Mouse (Mus musculus): ENCODE data around the gene Rala. TPM values are rescaled to one million over a fixed set of nuclear protein-coding genes. Genes with fewer than 3 reads are reported as not detected.

Rala gene
- polyA plus RNA-seq, 1 experiment from 2014 or later, result 110 TPM

- Histone ChIP-seq H3K9me3 (no peaks in the 10 kb centered on the region), H3K4me3 (no peak overlapping the region), H3K4me2 (no peak overlapping the region), H3K36me3 (no peaks in the 10 kb centered on the region), H3K27ac (no peak overlapping the region), H3K4me1 (no peaks in the 10 kb centered on the region), H3K27me3 (no peaks in the 10 kb centered on the region), H3K9ac (no peak overlapping the region)
- WGBS, result 73% methylated on average over 2 of the region's 2 CpGs
- ATAC-seq (ENCODE audit: borderline replicate concordance, extremely low read depth, low FRiP score, low TSS enrichment), result no peak
Observed at GRCm38 (mm10) chr13:17866741-17867140, 77.3 kb downstream of the Rala start.

DNA sequence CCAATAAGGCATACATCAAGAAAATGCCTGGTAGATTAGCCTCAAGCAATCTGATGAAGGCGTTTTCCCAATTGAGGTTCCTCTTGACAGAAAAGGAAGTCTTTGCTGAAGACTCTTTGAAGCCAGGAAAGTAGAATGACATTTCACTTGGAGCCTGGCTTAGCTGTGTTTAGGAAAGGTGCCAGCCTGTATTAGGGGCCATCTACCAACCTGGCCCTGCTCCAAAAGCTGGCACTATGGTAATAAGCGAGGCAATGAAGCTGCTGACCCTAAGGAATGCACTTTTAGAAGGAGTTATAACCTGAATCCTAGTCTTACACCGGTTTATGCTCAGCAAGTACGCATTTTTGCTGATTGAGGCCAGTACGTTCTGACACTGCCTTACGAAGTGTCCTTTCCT, 83.5 kb downstream of the Rala start:
- WGBS, result 81% methylated on average over 6 of the region's 6 CpGs
- Histone ChIP-seq H3K4me2 (no peak overlapping the region), H3K9ac (no peak overlapping the region), H3K9me3 (no peaks in the 10 kb centered on the region), H3K27me3 (no peaks in the 10 kb centered on the region), H3K36me3 (no peaks in the 10 kb centered on the region), H3K4me3 (no peak overlapping the region), H3K27ac (no peak overlapping the region), H3K4me1 (no peaks in the 10 kb centered on the region)
- no peak for ATAC-seq (ENCODE audit: borderline replicate concordance, extremely low read depth, low FRiP score, low TSS enrichment)

DNA sequence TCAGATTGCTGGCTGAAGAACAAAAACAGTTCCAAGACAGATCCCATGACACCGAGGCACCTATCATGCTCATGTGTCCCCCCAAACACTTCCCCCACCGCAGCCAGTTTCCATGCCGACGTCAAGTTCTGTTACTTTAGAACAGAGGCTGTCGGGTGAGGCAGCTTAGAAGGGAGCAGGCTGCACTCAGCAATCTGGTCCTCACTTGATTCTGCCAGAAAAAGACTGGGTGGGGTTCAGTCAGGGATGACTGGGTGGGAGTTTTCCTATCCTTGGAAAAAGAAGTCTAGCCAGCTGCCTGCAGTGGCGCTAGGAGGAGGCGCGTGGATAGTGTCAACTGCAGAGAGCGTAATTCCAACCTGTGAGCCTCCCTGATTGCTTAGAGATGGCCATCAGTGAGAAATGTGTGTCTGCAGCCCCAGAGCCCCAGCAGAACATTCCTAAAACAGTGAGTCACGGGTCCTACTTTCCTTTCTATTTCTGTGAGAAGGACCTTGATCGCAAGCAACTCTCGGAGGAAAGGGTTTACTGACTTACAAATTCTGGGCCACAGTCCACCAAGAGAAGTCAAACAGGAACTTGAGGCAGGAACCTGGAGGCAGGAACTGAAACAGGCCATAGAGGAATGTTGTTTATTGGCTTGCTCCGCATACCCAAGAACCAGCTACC, 84.5 kb downstream of the Rala start:
- no peaks in the 10 kb centered on the region for H3K27me3 ChIP-seq
- H3K36me3 ChIP-seq, result no peaks in the 10 kb centered on the region
- 72% methylated on average over 13 of the region's 13 CpGs for WGBS
- no peak overlapping the region for H3K27ac ChIP-seq
- no peaks in the 10 kb centered on the region for H3K9me3 ChIP-seq
- H3K4me1 ChIP-seq, result no peaks in the 10 kb centered on the region
- ATAC-seq (ENCODE audit: borderline replicate concordance, extremely low read depth, low FRiP score, low TSS enrichment), result no peak
- H3K4me2 ChIP-seq, result no peak overlapping the region
- no peak overlapping the region for H3K4me3 ChIP-seq
- H3K9ac ChIP-seq, result no peak overlapping the region

DNA sequence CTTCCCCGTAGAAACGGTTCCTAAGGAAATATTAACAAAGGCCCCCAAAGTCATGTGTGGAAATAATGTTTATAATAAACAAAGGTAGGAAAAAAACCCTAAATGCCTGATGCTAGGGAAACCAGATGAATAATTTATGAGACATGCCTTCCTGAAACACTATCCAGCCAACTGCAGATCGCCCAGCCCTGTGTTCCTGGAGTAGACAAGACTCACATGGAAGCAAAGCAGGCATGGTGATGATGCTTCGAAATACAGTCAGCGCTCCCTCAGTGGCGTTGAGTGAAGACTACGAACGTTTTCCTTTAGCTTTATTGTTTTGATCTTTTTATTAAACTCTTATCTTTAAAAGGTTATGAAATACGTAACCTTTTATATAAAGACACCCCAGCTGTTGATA, 87.0 kb downstream of the Rala start:
- no peak overlapping the region for H3K4me2 ChIP-seq
- H3K9ac ChIP-seq, result no peak overlapping the region
- H3K4me3 ChIP-seq, result no peak overlapping the region
- no peak for ATAC-seq (ENCODE audit: borderline replicate concordance, extremely low read depth, low FRiP score, low TSS enrichment)
- H3K36me3 ChIP-seq, result no peaks in the 10 kb centered on the region
- no peaks in the 10 kb centered on the region for H3K9me3 ChIP-seq
- 69% methylated on average over 9 of the region's 9 CpGs for WGBS
- H3K27ac ChIP-seq, result no peak overlapping the region
- H3K4me1 ChIP-seq, result no peaks in the 10 kb centered on the region
- no peaks in the 10 kb centered on the region for H3K27me3 ChIP-seq

DNA sequence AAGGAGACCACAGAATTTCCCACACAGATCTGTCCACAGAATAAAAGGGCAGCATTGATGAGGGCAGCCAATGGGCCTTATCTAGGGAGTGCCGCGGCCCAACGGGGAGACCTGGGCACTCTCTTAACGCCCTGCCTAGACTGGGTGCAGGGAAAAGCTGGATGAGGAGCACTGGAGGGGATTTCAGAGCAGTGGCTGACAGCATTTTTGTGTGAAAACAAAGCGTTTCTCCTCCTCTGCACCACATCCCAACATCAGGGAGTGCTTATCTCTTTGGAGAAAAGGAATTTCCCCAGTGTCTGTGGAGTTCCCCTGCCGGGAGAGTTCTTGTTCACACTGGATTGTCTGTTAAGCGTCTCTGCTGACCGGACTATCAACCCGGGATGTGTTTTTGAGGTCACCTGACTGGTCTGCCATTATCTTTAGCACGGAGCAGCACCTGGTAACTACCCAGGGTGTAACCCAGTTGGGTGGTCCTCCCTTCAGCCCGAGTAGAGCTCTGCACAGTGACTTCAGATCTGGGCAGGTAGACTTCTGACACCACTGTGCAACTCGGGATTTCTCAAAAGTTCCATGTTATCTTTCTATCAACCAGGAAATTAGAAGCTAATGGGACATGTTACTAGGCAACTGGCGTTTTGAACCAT, 88.4 kb downstream of the Rala start:
- Histone ChIP-seq H3K4me3 (no peak overlapping the region), H3K9me3 (no peaks in the 10 kb centered on the region), H3K4me2 (peak overlapping the region; percentile 31), H3K36me3 (no peaks in the 10 kb centered on the region), H3K9ac (no peak overlapping the region), H3K27me3 (no peaks in the 10 kb centered on the region), H3K27ac (no peak overlapping the region), H3K4me1 (no peaks in the 10 kb centered on the region)
- ATAC-seq (ENCODE audit: borderline replicate concordance, extremely low read depth, low FRiP score, low TSS enrichment), result no peak
- 8% methylated on average over 13 of the region's 13 CpGs for WGBS

- no peak for ATAC-seq (ENCODE audit: borderline replicate concordance, extremely low read depth, low FRiP score, low TSS enrichment)
- no peaks in the 10 kb centered on the region for H3K4me1 ChIP-seq
- no peak overlapping the region for H3K4me2 ChIP-seq
- no peaks in the 10 kb centered on the region for H3K9me3 ChIP-seq
- 45% methylated on average over 6 of the region's 6 CpGs for WGBS
- H3K27ac ChIP-seq, result no peak overlapping the region
- no peaks in the 10 kb centered on the region for H3K27me3 ChIP-seq
- H3K9ac ChIP-seq, result no peak overlapping the region
- H3K36me3 ChIP-seq, result no peaks in the 10 kb centered on the region
- no peak overlapping the region for H3K4me3 ChIP-seq
Observed at GRCm38 (mm10) chr13:17854755-17855154, 89.3 kb downstream of the Rala start.

DNA sequence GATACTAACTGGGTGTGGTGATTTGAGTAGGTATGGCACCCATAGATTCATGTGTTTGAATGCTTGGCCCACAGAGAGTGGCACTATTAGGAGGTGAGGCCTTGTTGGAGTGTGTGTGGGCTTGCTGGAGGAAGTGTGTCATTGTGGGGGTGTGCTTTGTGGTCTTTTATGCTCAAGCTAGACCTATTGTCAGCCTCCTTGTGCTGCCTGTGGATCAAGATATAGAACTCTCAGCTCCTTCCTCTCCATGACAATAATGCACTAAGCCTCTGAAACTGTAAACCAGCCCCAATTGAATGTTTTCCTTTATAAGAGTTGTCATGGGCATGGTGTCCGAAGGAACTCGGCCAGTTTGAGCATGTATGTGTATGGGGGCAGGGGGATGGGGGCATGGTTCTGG, 100.7 kb downstream of the Rala start:
- Histone ChIP-seq H3K27me3 (no peaks in the 10 kb centered on the region), H3K36me3 (no peaks in the 10 kb centered on the region), H3K4me3 (no peak overlapping the region), H3K9me3 (no peaks in the 10 kb centered on the region), H3K4me2 (no peak overlapping the region), H3K9ac (no peak overlapping the region), H3K4me1 (0 out of 2 replicates have a peak, but pooled peaks cover under 1% of the 10 kb centered on the region), H3K27ac (no peak overlapping the region)
- ATAC-seq (ENCODE audit: borderline replicate concordance, extremely low read depth, low FRiP score, low TSS enrichment), result no peak
- WGBS, result 88% methylated on average over 2 of the region's 2 CpGs

GRCm38 (mm10) chr13:17842756-17843155, 101.3 kb downstream of the Rala start:
- Histone ChIP-seq H3K36me3 (no peaks in the 10 kb centered on the region), H3K27ac (no peak overlapping the region), H3K4me3 (no peak overlapping the region), H3K4me2 (no peak overlapping the region), H3K9me3 (no peaks in the 10 kb centered on the region), H3K9ac (no peak overlapping the region), H3K27me3 (no peaks in the 10 kb centered on the region), H3K4me1 (0 out of 2 replicates have a peak, but pooled peaks cover 5% of the 10 kb centered on the region)
- WGBS, result 49% methylated on average over 4 of the region's 4 CpGs
- no peak for ATAC-seq (ENCODE audit: borderline replicate concordance, extremely low read depth, low FRiP score, low TSS enrichment)

GRCm38 (mm10) chr13:17839137-17839536, 104.9 kb downstream of the Rala start:
- Histone ChIP-seq H3K27me3 (no peaks in the 10 kb centered on the region), H3K4me2 (no peak overlapping the region), H3K9me3 (no peaks in the 10 kb centered on the region), H3K4me3 (no peak overlapping the region), H3K36me3 (no peaks in the 10 kb centered on the region), H3K27ac (no peak overlapping the region), H3K4me1 (0 out of 2 replicates have a peak, but pooled peaks cover 5% of the 10 kb centered on the region), H3K9ac (no peak overlapping the region)
- 85% methylated on average over 5 of the region's 5 CpGs for WGBS
- no peak for ATAC-seq (ENCODE audit: borderline replicate concordance, extremely low read depth, low FRiP score, low TSS enrichment)

GRCm38 (mm10) chr13:17838484-17838851, 105.6 kb downstream of the Rala start:
- no peaks in the 10 kb centered on the region for H3K27me3 ChIP-seq
- H3K4me3 ChIP-seq, result no peak overlapping the region
- 0 out of 2 replicates have a peak, but pooled peaks cover 5% of the 10 kb centered on the region for H3K4me1 ChIP-seq
- H3K36me3 ChIP-seq, result no peaks in the 10 kb centered on the region
- H3K9me3 ChIP-seq, result no peaks in the 10 kb centered on the region
- no peak overlapping the region for H3K9ac ChIP-seq
- ATAC-seq (ENCODE audit: borderline replicate concordance, extremely low read depth, low FRiP score, low TSS enrichment), result no peak
- H3K27ac ChIP-seq, result no peak overlapping the region
- H3K4me2 ChIP-seq, result no peak overlapping the region
- WGBS, result 27% methylated on average over 4 of the region's 4 CpGs

DNA sequence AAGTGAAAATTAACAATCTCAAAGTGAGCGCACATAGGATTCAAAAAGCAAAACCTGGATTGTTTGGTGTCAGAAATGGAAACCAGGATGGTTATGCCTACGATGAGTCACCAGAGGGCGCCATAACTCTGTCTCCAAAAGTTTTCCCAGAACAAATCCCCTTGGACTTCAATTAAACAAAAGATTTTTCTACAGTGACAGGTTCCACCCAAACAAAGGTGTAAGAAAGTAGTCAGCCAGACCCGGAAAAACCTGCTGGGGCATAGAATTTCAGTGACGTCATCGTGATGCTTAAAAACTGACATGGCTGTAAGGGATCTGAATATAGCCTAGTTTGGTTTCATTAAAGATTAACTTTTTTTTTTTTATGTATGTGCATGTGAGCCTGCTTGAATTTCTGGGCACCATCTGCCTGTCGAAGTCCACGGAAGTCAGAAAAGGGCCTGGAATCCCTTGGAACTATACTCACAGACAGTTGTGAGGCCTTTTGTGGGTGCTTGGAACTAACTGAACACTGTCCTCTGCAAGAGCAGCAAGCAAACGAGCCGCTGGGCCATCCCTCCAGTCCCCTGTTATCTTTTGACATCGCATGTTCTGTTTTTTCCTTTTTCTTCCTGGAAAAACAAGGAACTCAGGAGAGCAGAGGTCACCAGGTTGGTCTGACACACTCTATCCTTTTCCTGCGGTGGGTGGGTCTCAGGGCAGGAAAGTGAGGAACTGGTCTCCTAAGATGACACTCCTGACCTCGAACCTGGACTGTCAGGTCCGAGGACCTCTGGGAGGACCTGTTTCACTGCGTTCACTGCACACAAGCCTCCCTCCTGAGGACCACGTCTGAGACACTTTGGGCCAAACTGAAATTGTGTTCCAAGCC, 106.2 kb downstream of the Rala start:
- H3K4me3 ChIP-seq, result no peak overlapping the region
- no peaks in the 10 kb centered on the region for H3K27me3 ChIP-seq
- no peak overlapping the region for H3K9ac ChIP-seq
- H3K4me1 ChIP-seq, result 0 out of 2 replicates have a peak, but pooled peaks cover 5% of the 10 kb centered on the region
- ATAC-seq (ENCODE audit: borderline replicate concordance, extremely low read depth, low FRiP score, low TSS enrichment), result no peak
- no peaks in the 10 kb centered on the region for H3K9me3 ChIP-seq
- WGBS, result 32% methylated on average over 16 of the region's 16 CpGs
- no peaks in the 10 kb centered on the region for H3K36me3 ChIP-seq
- no peak overlapping the region for H3K27ac ChIP-seq
- H3K4me2 ChIP-seq, result no peak overlapping the region; the same call in 1 of the 2 replicates

DNA sequence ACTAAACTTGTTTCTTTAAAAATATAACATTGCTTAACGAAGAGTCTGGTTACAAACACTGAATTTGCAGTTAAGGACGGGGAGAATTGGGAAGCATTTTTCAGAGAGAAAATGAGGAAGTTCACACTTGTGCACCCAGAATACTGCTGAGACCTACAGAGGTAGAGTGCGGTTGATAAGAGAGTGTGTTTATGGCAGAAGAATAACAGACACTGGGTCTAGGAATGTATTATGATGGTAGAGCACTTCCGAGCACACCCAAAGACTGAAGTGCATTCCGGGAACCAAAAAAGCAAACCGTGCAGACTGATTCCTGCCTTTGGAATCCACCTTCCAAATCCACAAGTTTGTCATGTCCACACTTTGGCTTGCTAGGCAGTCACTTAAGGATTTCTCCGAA, 107.2 kb downstream of the Rala start:
- H3K4me3 ChIP-seq, result no peak overlapping the region
- no peak overlapping the region for H3K9ac ChIP-seq
- no peak for ATAC-seq (ENCODE audit: borderline replicate concordance, extremely low read depth, low FRiP score, low TSS enrichment)
- H3K9me3 ChIP-seq, result no peaks in the 10 kb centered on the region
- no peaks in the 10 kb centered on the region for H3K36me3 ChIP-seq
- 0 out of 2 replicates have a peak, but pooled peaks cover 5% of the 10 kb centered on the region for H3K4me1 ChIP-seq
- H3K4me2 ChIP-seq, result no peak overlapping the region
- WGBS, result 67% methylated on average over 7 of the region's 7 CpGs
- H3K27ac ChIP-seq, result no peak overlapping the region
- no peaks in the 10 kb centered on the region for H3K27me3 ChIP-seq

Measured in lung, embryonic 15.5 days (tissue).